Mouse (Mus musculus) midbrain, embryonic 13.5 days (tissue): ENCODE data around the gene Pard3. TPM values are rescaled to one million over a fixed set of nuclear protein-coding genes. Genes with fewer than 3 reads are reported as not detected.

ENCODE experiments used
- ATAC-seq: fragments of 200-750 bp; cut with Nextera tagmentation; 2 replicates; pipeline ENCODE4 v1.8.0; 2017; ENCODE audit warnings: mild to moderate bottlenecking, moderate TSS enrichment, moderate library complexity
- H3K27ac ChIP-seq: fragments of 300-500 bp; sonication (generic); 2 replicates; pipeline ENCODE4 v1.5.1; 2015; ENCODE audit warnings: inconsistent platforms, mild to moderate bottlenecking, moderate library complexity
- H3K27me3 ChIP-seq: fragments of 300-500 bp; sonication (generic); 2 replicates; pipeline ENCODE4 v1.6.1; 2015; ENCODE audit warnings: mild to moderate bottlenecking, inconsistent platforms
- H3K36me3 ChIP-seq: fragments of 300-500 bp; sonication (generic); 2 replicates; pipeline ENCODE4 v1.6.1; 2015; ENCODE audit warnings: mild to moderate bottlenecking, inconsistent platforms
- H3K4me1 ChIP-seq: fragments of 300-500 bp; sonication (generic); replicated peaks from 2 replicates; pipeline ENCODE4 v1.6.1; 2015; ENCODE audit warnings: inconsistent platforms
- H3K4me2 ChIP-seq: fragments of 300-500 bp; sonication (generic); replicated peaks from 2 replicates; pipeline ENCODE4 v1.6.1; 2015; ENCODE audit warnings: moderate library complexity, mild to moderate bottlenecking, inconsistent platforms
- H3K4me3 ChIP-seq: fragments of 300-500 bp; sonication (generic); replicated peaks from 2 replicates; pipeline ENCODE4 v1.5.1; 2015; ENCODE audit warnings: mild to moderate bottlenecking, inconsistent platforms
- H3K9ac ChIP-seq: fragments of 300-500 bp; sonication (generic); replicated peaks from 2 replicates; pipeline ENCODE4 v1.6.1; 2015; ENCODE audit warnings: mild to moderate bottlenecking, inconsistent platforms
- H3K9me3 ChIP-seq: fragments of 300-500 bp; sonication (generic); 2 replicates; pipeline ENCODE4 v1.6.1; 2016; ENCODE audit warnings: mild to moderate bottlenecking, inconsistent platforms
- WGBS: fragments of 180-500 bp; shearing (Covaris S2); methylation state at CpG from one replicate; pipeline ENCODE4 v1.1.7; 2015; 5-methylcytosine and 5-hydroxymethylcytosine counted together
- polyA plus RNA-seq: library from polyadenylated mRNA; unstranded; fragments of >200 nt; fragmentation: Nextera tagmentation; extraction: Ambion mirVana; gene quantifications from 2 replicates; pipeline ENCODE4 v1.2.1, GENCODE M21; 2015

Gene Pard3
- polyA plus RNA-seq, 1 experiment from 2014 or later: 22.8 TPM

GRCm38 (mm10) chr8:127405815-127406214, 342.1 kb downstream of the Pard3 start:
- peaks cover 5% of the 10 kb centered on the region for H3K4me1 ChIP-seq
- no peaks in the 10 kb centered on the region for H3K27me3 ChIP-seq
- no peak for ATAC-seq
- H3K4me2 ChIP-seq: no peak overlapping the region
- no peak overlapping the region for H3K9ac ChIP-seq
- 0 out of 2 replicates have a peak, but pooled peaks cover 4% of the 10 kb centered on the region for H3K36me3 ChIP-seq
- H3K4me3 ChIP-seq: no peak overlapping the region
- no peak overlapping the region for H3K27ac ChIP-seq
- no peaks in the 10 kb centered on the region for H3K9me3 ChIP-seq

GRCm38 (mm10) chr8:127410606-127411005, 346.9 kb downstream of the Pard3 start:
- H3K9ac ChIP-seq: no peak overlapping the region
- no peaks in the 10 kb centered on the region for H3K9me3 ChIP-seq
- no peak overlapping the region for H3K4me2 ChIP-seq
- no peaks in the 10 kb centered on the region for H3K27me3 ChIP-seq
- H3K4me3 ChIP-seq: no peak overlapping the region
- H3K4me1 ChIP-seq: peaks cover 11% of the 10 kb centered on the region
- peak; percentile 76 for ATAC-seq
- 62% methylated on average over 12 of the region's 12 CpGs for WGBS
- H3K27ac ChIP-seq: peak overlapping the region; percentile 37
- peaks cover 7% of the 10 kb centered on the region for H3K36me3 ChIP-seq

- H3K9ac ChIP-seq: no peak overlapping the region
- no peak for ATAC-seq
- peaks cover 6% of the 10 kb centered on the region for H3K4me1 ChIP-seq
- H3K4me2 ChIP-seq: no peak overlapping the region
- peak overlapping the region; percentile 64 for H3K27ac ChIP-seq
- peaks cover 10% of the 10 kb centered on the region for H3K36me3 ChIP-seq
- no peaks in the 10 kb centered on the region for H3K27me3 ChIP-seq
- H3K9me3 ChIP-seq: no peaks in the 10 kb centered on the region
- H3K4me3 ChIP-seq: no peak overlapping the region
- WGBS: 78% methylated on average over 4 of the region's 4 CpGs
Observed at GRCm38 (mm10) chr8:127411190-127411848, 347.6 kb downstream of the Pard3 start.

- H3K9ac ChIP-seq: no peak overlapping the region
Observed at GRCm38 (mm10) chr8:127423021-127423420, 359.3 kb downstream of the Pard3 start.

GRCm38 (mm10) chr8:127424211-127424916, 360.7 kb downstream of the Pard3 start:
- H3K27ac ChIP-seq: no peak overlapping the region
- H3K4me2 ChIP-seq: no peak overlapping the region
- H3K27me3 ChIP-seq: no peaks in the 10 kb centered on the region
- H3K36me3 ChIP-seq: peaks cover 8% of the 10 kb centered on the region
- H3K4me3 ChIP-seq: no peak overlapping the region
- 91% methylated on average over 13 of the region's 13 CpGs for WGBS
- no peak for ATAC-seq
- no peaks in the 10 kb centered on the region for H3K9me3 ChIP-seq
- no peak overlapping the region for H3K9ac ChIP-seq
- peaks cover 9% of the 10 kb centered on the region for H3K4me1 ChIP-seq

More at GRCm38 (mm10) chr8:127423021-127423420, 359.3 kb downstream of the Pard3 start:
- Histone ChIP-seq H3K4me2 (no peak overlapping the region), H3K4me3 (no peak overlapping the region), H3K36me3 (peaks cover 15% of the 10 kb centered on the region), H3K4me1 (peaks cover 9% of the 10 kb centered on the region), H3K9me3 (no peaks in the 10 kb centered on the region), H3K27ac (peak overlapping the region; percentile 16; the same call in 1 of the 2 replicates), H3K27me3 (no peaks in the 10 kb centered on the region)
- ATAC-seq: no peak
- WGBS: 39% methylated on average over 7 of the region's 7 CpGs

GRCm38 (mm10) chr8:127426857-127427256, 363.2 kb downstream of the Pard3 start:
- peaks cover 9% of the 10 kb centered on the region for H3K36me3 ChIP-seq
- no peaks in the 10 kb centered on the region for H3K27me3 ChIP-seq
- H3K27ac ChIP-seq: no peak overlapping the region
- WGBS: 81% methylated on average over 5 of the region's 5 CpGs
- H3K4me1 ChIP-seq: peaks cover 9% of the 10 kb centered on the region
- ATAC-seq: no peak
- no peak overlapping the region for H3K4me2 ChIP-seq
- H3K9ac ChIP-seq: no peak overlapping the region
- H3K4me3 ChIP-seq: no peak overlapping the region
- no peaks in the 10 kb centered on the region for H3K9me3 ChIP-seq

- Histone ChIP-seq H3K4me2 (no peak overlapping the region), H3K4me1 (peaks cover 3% of the 10 kb centered on the region), H3K9ac (no peak overlapping the region), H3K27ac (no peak overlapping the region; the same call in none of the 2 replicates), H3K27me3 (no peaks in the 10 kb centered on the region), H3K36me3 (peaks cover 16% of the 10 kb centered on the region), H3K4me3 (no peak overlapping the region), H3K9me3 (no peaks in the 10 kb centered on the region)
- ATAC-seq: no peak
- WGBS: 76% methylated on average over 7 of the region's 7 CpGs
Observed at GRCm38 (mm10) chr8:127428004-127428403, 364.3 kb downstream of the Pard3 start.

GRCm38 (mm10) chr8:127431236-127431635, 367.5 kb downstream of the Pard3 start:
- Histone ChIP-seq H3K9ac (no peak overlapping the region), H3K9me3 (no peaks in the 10 kb centered on the region), H3K36me3 (peaks cover 16% of the 10 kb centered on the region), H3K27ac (no peak overlapping the region), H3K4me2 (no peak overlapping the region), H3K27me3 (no peaks in the 10 kb centered on the region), H3K4me1 (peaks cover 3% of the 10 kb centered on the region; the same call in 1 of the 2 replicates), H3K4me3 (no peak overlapping the region)
- WGBS: 89% methylated on average over 2 of the region's 2 CpGs
- no peak for ATAC-seq

GRCm38 (mm10) chr8:127435975-127436374, 372.3 kb downstream of the Pard3 start:
- ATAC-seq: no peak
- Histone ChIP-seq H3K4me3 (no peak overlapping the region), H3K4me2 (no peak overlapping the region), H3K27me3 (no peaks in the 10 kb centered on the region), H3K9ac (no peak overlapping the region), H3K36me3 (0 out of 2 replicates have a peak, but pooled peaks cover 7% of the 10 kb centered on the region), H3K27ac (0 out of 2 replicates have a peak overlapping the region, but pooled peaks have one; percentile 9), H3K9me3 (no peaks in the 10 kb centered on the region), H3K4me1 (peaks cover 24% of the 10 kb centered on the region)
- WGBS: 91% methylated on average over 6 of the region's 6 CpGs

- no peak overlapping the region for H3K9ac ChIP-seq
- 94% methylated on average over 5 of the region's 5 CpGs for WGBS
- peaks cover 27% of the 10 kb centered on the region for H3K4me1 ChIP-seq
- 0 out of 2 replicates have a peak, but pooled peaks cover 3% of the 10 kb centered on the region for H3K36me3 ChIP-seq
- no peak for ATAC-seq
- H3K27ac ChIP-seq: no peak overlapping the region
- H3K27me3 ChIP-seq: no peaks in the 10 kb centered on the region
- H3K4me3 ChIP-seq: no peak overlapping the region
- no peaks in the 10 kb centered on the region for H3K9me3 ChIP-seq
- no peak overlapping the region for H3K4me2 ChIP-seq
Observed at GRCm38 (mm10) chr8:127437613-127438235, 374.0 kb downstream of the Pard3 start.

GRCm38 (mm10) chr8:127438625-127439391, 375.1 kb downstream of the Pard3 start:
- Histone ChIP-seq H3K36me3 (no peaks in the 10 kb centered on the region; the same call in 1 of the 2 replicates), H3K9me3 (no peaks in the 10 kb centered on the region), H3K27me3 (no peaks in the 10 kb centered on the region), H3K4me3 (no peak overlapping the region), H3K4me2 (no peak overlapping the region), H3K9ac (no peak overlapping the region), H3K27ac (no peak overlapping the region), H3K4me1 (peaks cover 27% of the 10 kb centered on the region)
- WGBS: 68% methylated on average over 8 of the region's 8 CpGs
- peak; percentile 46 for ATAC-seq
